In genomic region chr7:117428690-117429224, GRCm38 (mm10) we compare ENCODE assay signal across 8 mouse cellular contexts. TPM values are rescaled to one million over a fixed set of nuclear protein-coding genes. Genes with fewer than 3 reads are reported as not detected.
A peak's percentile ranks its signal among the peaks of the same experiment; 100 is the strongest.
DNase-seq lines count a peak whose midpoint lies in the region; ATAC-seq and TF ChIP-seq lines count a peak whose summit lies in the region.

No protein-coding gene starts in this region.

- ATAC-seq in lung, postnatal 0 days: peak; percentile 74

- no peak overlapping the region for H3K27ac ChIP-seq in MEL (ENCODE audit: control insufficient read depth, low read depth, low read length)
- no peak overlapping the region for H3K27ac ChIP-seq in lung, postnatal 0 days (ENCODE audit: low read length)

- no peak overlapping the region for H3K4me2 ChIP-seq in lung, postnatal 0 days (replicated peaks; ENCODE audit: low read depth, low read length)

- peaks cover 2% of the 10 kb centered on the region in 2 experiments; a peak in 1 of 4 replicates for H3K36me3 ChIP-seq in MEL (ENCODE audit: control insufficient read depth in 1 of 2, insufficient read depth in 2 of 2, low read length in 2 of 2)
- H3K36me3 ChIP-seq in lung, postnatal 0 days (ENCODE audit: insufficient read depth, low read length): no peaks in the 10 kb centered on the region

- no peak for TF ChIP-seq RAD21 in MEL (IDR thresholded peaks at IDR 0.05; ENCODE audit: low read depth, low read length)

- no peak overlapping the region for H3K4me3 ChIP-seq in MEL (ENCODE audit: control insufficient read depth in 1 of 2, insufficient read depth in 1 of 2, low read depth in 2 of 2, low read length in 2 of 2)
- no peak overlapping the region for H3K4me3 ChIP-seq in lung, postnatal 0 days (ENCODE audit: low read depth, low read length)

- H3K9ac ChIP-seq in MEL (ENCODE audit: control insufficient read depth, low read depth, low read length, poor library complexity, severe bottlenecking): no peak overlapping the region
- no peak overlapping the region for H3K9ac ChIP-seq in lung, postnatal 0 days (replicated peaks; ENCODE audit: low read depth)

- peak; percentile 13 for DNase-seq in adrenal gland, postnatal 10 days
- no peak for DNase-seq in adrenal gland, postnatal 25 days
- peak; percentile 56 for DNase-seq in MEL (ENCODE audit: low read depth, low spot score)
- DNase-seq in heart, adult 8-10 months (ENCODE audit: low spot score): peak; percentile 48
- peak; percentile 57 for DNase-seq in lung, postnatal 0 days (ENCODE audit: low spot score)
- peak; percentile 51 for DNase-seq in spleen, adult 18-20 months
- DNase-seq in adrenal gland, postnatal 4 days (ENCODE audit: low spot score in 2 of 2): no peak
- no peak for DNase-seq in testis, postnatal 10 days (ENCODE audit: low spot score)

- no peak for TF ChIP-seq EP300 in MEL (IDR thresholded peaks at IDR 0.05; ENCODE audit: low read depth in 1 of 2, low read length in 2 of 2)
- no peak for TF ChIP-seq EP300 in lung, postnatal 0 days (IDR thresholded peaks at IDR 0.05)

- no peaks in the 10 kb centered on the region for H3K9me3 ChIP-seq in MEL (replicated peaks; ENCODE audit: insufficient read depth, low read length)
- no peaks in the 10 kb centered on the region for H3K9me3 ChIP-seq in lung, postnatal 0 days (ENCODE audit: low read length)

- peaks cover 5% of the 10 kb centered on the region for H3K79me2 ChIP-seq in MEL (ENCODE audit: control insufficient read depth, insufficient read depth, low read length, poor library complexity)

- peaks cover 0 to 4% of the 10 kb centered on the region in 2 experiments; a peak in 2 of 4 replicates for H3K4me1 ChIP-seq in MEL (ENCODE audit: control insufficient read depth in 1 of 2, insufficient read depth in 2 of 2, low read length in 2 of 2)
- H3K4me1 ChIP-seq in lung, postnatal 0 days (ENCODE audit: insufficient read depth, low read depth, low read length): no peaks in the 10 kb centered on the region

- no peaks in the 10 kb centered on the region for H3K27me3 ChIP-seq in MEL (ENCODE audit: control insufficient read depth in 1 of 2, insufficient read depth in 2 of 2, low read length in 2 of 2)
- no peaks in the 10 kb centered on the region for H3K27me3 ChIP-seq in lung, postnatal 0 days (replicated peaks; ENCODE audit: insufficient read depth, low read length)

- no peak for TF ChIP-seq POLR2A in MEL (IDR thresholded peaks at IDR 0.05; ENCODE audit: control insufficient read depth in 1 of 2, insufficient read depth in 1 of 2, low read depth in 1 of 2, low read length in 2 of 2, poor library complexity in 1 of 2)

- TF ChIP-seq CTCF in MEL (IDR thresholded peaks at IDR 0.05 in 2 of 3, conservative IDR thresholded peaks at IDR 0.05 in 1 of 3; ENCODE audit: control insufficient read depth in 1 of 3, insufficient read depth in 1 of 3, low read depth in 2 of 3, low read length in 3 of 3, poor library complexity in 1 of 3, severe bottlenecking in 1 of 3): no peak
- TF ChIP-seq CTCF in lung, postnatal 0 days (IDR thresholded peaks at IDR 0.05): no peak

- WGBS in lung, postnatal 0 days: 39% methylated on average over 8 of the region's 8 CpGs

TF ChIP-seq in MEL, 35 proteins besides CTCF, POLR2A, EP300 and RAD21:
- no peak for TF ChIP-seq ZMIZ1 (IDR thresholded peaks at IDR 0.05; ENCODE audit: low read depth, low read length)
- no peak for TF ChIP-seq ZC3H11A (IDR thresholded peaks at IDR 0.05; ENCODE audit: low read depth, low read length)
- no peak for TF ChIP-seq NELFE (IDR thresholded peaks at IDR 0.05; ENCODE audit: low read depth, low read length)
- no peak for TF ChIP-seq NRF1 (IDR thresholded peaks at IDR 0.05; ENCODE audit: insufficient read depth, low read depth, low read length, poor library complexity, severe bottlenecking)
- no peak for TF ChIP-seq GABPA (IDR thresholded peaks at IDR 0.05; ENCODE audit: low read depth, low read length)
- TF ChIP-seq MYC (IDR thresholded peaks at IDR 0.05; ENCODE audit: low read depth, low read length): no peak
- TF ChIP-seq RCOR1 (IDR thresholded peaks at IDR 0.05; ENCODE audit: low read depth, low read length): no peak
- no peak for TF ChIP-seq E2F4 (IDR thresholded peaks at IDR 0.05; ENCODE audit: borderline replicate concordance, low read depth, low read length)
- TF ChIP-seq MYB (IDR thresholded peaks at IDR 0.05; ENCODE audit: low read depth, low read length): no peak

RNA-seq across cellular contexts. Expression of gene Xylt1, which starts 48.0 kb away (rescaled TPM):
- total RNA-seq in adrenal gland, postnatal 10 days (2021): 1 to 10 TPM; 4.8 to 6.5 TPM
- total RNA-seq in adrenal gland, postnatal 25 days (2021): 3.7 and 5.5 TPM in 2 replicates
- total RNA-seq in MEL (2012; rRNA removed): 9.0 and 9.4 TPM in 2 replicates
- 10 to 100 TPM in 1 of 2 experiments, not detected in 1; 13.3 TPM for polyA plus RNA-seq in MEL (2012; ENCODE audit: insufficient read depth in 1 of 2, insufficient read length in 2 of 2, low read depth in 1 of 2, low replicate concordance in 2 of 2, missing spikeins in 1 of 2)
- 1 to 10 TPM; 1.6 to 2.3 (median 2.1) TPM for total RNA-seq in heart, adult 8-10 months (2022)
- 0.45 and 0.63 TPM in 2 replicates for polyA plus RNA-seq in lung, postnatal 0 days (2015; fragmentation: Nextera tagmentation; extraction: Ambion mirVana)
- total RNA-seq in adrenal gland, postnatal 4 days (2021): 10 to 100 TPM in 1 of 2 experiments, 1 to 10 TPM in 1; 9.3 to 12.4 TPM

Comparison
In these comparisons a context has a peak if more than half of its experiments do, and no peak if none do; other contexts are left out.
1. DNase-seq: peak in adrenal gland, postnatal 10 days (single experiment), MEL (single experiment), heart, adult 8-10 months (single experiment), lung, postnatal 0 days (single experiment) and spleen, adult 18-20 months (2 of 2); none in adrenal gland, postnatal 25 days (single experiment), adrenal gland, postnatal 4 days (0 of 2) and testis, postnatal 10 days (single experiment).